Mouse (Mus musculus) liver, embryonic 16.5 days (tissue): ENCODE results near the gene Jtb. TPM values are rescaled to one million over a fixed set of nuclear protein-coding genes. Genes with fewer than 3 reads are reported as not detected.

Experiments
- ATAC-seq: fragments of 200-750 bp; cut with Nextera tagmentation; 2 replicates; pipeline ENCODE4 v1.8.0; 2017; ENCODE audit warnings: low read depth, mild to moderate bottlenecking, moderate number of reproducible peaks, moderate library complexity
- H3K27ac ChIP-seq: fragments of 300-500 bp; sonication (generic); 2 replicates; pipeline ENCODE4 v1.5.1; 2014; ENCODE audit warnings: mild to moderate bottlenecking, low read length
- H3K27me3 ChIP-seq: fragments of 300-500 bp; sonication (generic); 2 replicates; pipeline ENCODE4 v1.6.1; 2014; ENCODE audit warnings: low read depth, low read length, mixed read lengths; ENCODE audit not compliant: control insufficient read depth, insufficient read depth
- H3K36me3 ChIP-seq: fragments of 300-500 bp; sonication (generic); 2 replicates; pipeline ENCODE4 v1.6.1; 2014; ENCODE audit warnings: mild to moderate bottlenecking; ENCODE audit not compliant: control insufficient read depth, insufficient read depth
- H3K4me1 ChIP-seq: fragments of 300-500 bp; sonication (generic); 2 replicates; pipeline ENCODE4 v1.6.1; 2014; ENCODE audit warnings: low read depth, low read length, mixed read lengths; ENCODE audit not compliant: control insufficient read depth
- H3K4me2 ChIP-seq: fragments of 300-500 bp; sonication (generic); 2 replicates; pipeline ENCODE4 v1.6.1; 2014; ENCODE audit warnings: low read depth, low read length, mixed read lengths
- H3K4me3 ChIP-seq: fragments of 300-500 bp; sonication (generic); 2 replicates; pipeline ENCODE4 v1.5.1; 2014; ENCODE audit warnings: low read depth, mild to moderate bottlenecking, low read length
- H3K9ac ChIP-seq: fragments of 300-500 bp; sonication (generic); 2 replicates; pipeline ENCODE4 v1.6.1; 2014; ENCODE audit warnings: low read depth, low read length
- H3K9me3 ChIP-seq: fragments of 300-500 bp; sonication (generic); replicated peaks from 2 replicates; pipeline ENCODE4 v1.6.1; 2016; ENCODE audit warnings: low read length; ENCODE audit not compliant: control insufficient read depth
- WGBS: fragments of 180-500 bp; shearing (Covaris S2); extraction: QIAGEN DNeasy Blood & Tissue Kit; methylation state at CpG from one replicate; pipeline ENCODE4 v1.1.7; 2014; ENCODE audit not compliant: insufficient replicate concordance; 5-methylcytosine and 5-hydroxymethylcytosine counted together
- polyA plus RNA-seq: library from polyadenylated mRNA; unstranded; fragments of >200 nt; fragmentation: Nextera tagmentation; extraction: Ambion mirVana; gene quantifications from 2 replicates; pipeline ENCODE4 v1.2.1, GENCODE M21; 2015

Gene Jtb
- polyA plus RNA-seq, 1 experiment from 2014 or later: 35.7 TPM

DNA sequence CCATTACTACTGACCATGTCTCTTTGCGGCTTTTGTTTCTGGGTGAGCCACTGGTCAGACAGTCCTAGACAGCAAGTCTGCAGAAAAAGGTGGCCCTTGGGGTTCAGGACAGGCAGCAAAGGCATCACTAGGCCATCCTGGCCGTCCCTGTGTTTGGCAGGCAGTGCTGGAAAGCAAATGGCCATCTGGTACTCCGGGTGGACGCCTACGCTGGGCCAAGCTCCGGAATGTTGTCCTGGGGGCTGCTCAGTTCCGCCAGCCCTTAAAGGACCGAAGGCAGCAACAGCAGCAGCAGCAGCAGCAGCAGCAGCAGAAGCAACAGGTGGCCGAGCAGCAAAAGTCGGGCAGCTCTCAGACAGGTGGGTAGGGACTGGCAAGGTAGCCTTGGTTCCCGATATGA, 43.9 kb downstream of the Jtb start:
- no peak overlapping the region for H3K27ac ChIP-seq
- no peak overlapping the region for H3K4me3 ChIP-seq
- H3K36me3 ChIP-seq: peaks cover 4% of the 10 kb centered on the region
- WGBS: 87% methylated on average over 11 of the region's 11 CpGs
- no peaks in the 10 kb centered on the region for H3K27me3 ChIP-seq
- ATAC-seq: no peak
- no peaks in the 10 kb centered on the region for H3K4me1 ChIP-seq
- H3K9ac ChIP-seq: no peak overlapping the region
- H3K4me2 ChIP-seq: no peak overlapping the region
- no peaks in the 10 kb centered on the region for H3K9me3 ChIP-seq

DNA sequence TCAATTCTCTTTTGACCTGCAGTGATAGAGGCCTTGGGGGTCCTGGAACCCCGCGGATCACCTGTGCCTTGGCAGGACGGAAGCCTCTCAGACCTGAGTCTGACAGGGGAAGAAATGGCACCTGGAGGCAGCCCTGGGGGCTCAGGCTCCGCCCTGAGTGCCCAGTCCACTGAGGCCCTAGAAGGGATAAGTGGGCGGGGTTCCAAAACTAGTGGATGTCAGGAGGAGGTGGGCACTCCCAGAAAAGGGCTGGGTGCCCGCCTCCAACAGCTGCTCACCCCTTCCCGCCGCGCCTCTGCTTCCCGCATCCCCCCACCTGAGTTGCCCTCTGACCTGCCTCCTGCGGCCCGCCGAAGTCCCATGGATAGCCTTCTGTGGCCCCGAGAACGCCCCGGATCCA, 45.5 kb downstream of the Jtb start:
- Histone ChIP-seq H3K9ac (no peak overlapping the region), H3K4me3 (no peak overlapping the region), H3K27me3 (no peaks in the 10 kb centered on the region), H3K36me3 (peaks cover 4% of the 10 kb centered on the region), H3K4me1 (no peaks in the 10 kb centered on the region), H3K4me2 (no peak overlapping the region), H3K9me3 (no peaks in the 10 kb centered on the region), H3K27ac (no peak overlapping the region)
- 76% methylated on average over 15 of the region's 16 CpGs for WGBS
- ATAC-seq: no peak

DNA sequence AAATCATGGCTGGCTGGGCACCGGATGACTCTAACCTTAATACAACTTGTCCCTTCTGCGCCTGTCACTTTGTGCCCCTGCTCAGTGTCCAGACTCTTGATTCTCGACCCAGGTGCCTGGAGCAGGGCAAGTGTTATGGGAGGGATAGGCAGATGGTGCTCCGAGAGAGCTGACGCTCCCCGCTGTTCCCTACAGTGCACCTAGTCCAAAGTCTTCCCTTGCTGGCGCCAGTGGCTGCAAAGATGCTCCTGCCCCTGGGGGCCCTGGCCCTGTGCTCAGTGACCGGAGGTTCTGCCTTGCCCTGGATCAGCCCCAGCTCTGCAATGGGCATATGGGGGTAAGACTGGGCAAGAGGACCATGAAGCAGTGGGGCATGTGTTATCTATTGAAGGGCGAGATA, 46.4 kb downstream of the Jtb start:
- Histone ChIP-seq H3K4me1 (no peaks in the 10 kb centered on the region), H3K9me3 (no peaks in the 10 kb centered on the region), H3K27ac (no peak overlapping the region), H3K36me3 (peaks cover 4% of the 10 kb centered on the region), H3K9ac (no peak overlapping the region), H3K4me3 (no peak overlapping the region), H3K27me3 (no peaks in the 10 kb centered on the region), H3K4me2 (no peak overlapping the region)
- 0 out of 2 replicates have a peak, but pooled peaks have one; percentile 9 for ATAC-seq
- 81% methylated on average over 9 of the region's 9 CpGs for WGBS

DNA sequence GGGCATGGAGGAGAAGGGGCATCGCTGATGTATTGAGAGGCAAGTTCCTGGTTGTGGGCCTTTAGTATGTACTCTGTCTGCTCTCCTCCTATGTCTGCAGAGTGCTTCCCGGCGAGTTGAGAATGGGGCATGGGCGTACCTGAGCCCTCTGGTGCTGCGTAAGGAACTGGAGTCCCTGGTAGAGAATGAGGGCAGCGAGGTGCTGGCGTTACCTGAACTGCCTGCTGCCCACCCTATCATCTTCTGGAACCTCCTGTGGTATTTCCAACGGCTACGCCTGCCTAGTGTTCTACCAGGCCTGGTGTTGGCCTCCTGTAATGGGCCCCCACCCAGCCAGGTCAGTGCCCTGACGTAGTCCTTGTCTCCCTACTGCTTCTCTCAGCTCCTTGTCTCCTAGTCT, 46.8 kb downstream of the Jtb start:
- Histone ChIP-seq H3K9ac (no peak overlapping the region), H3K36me3 (peaks cover 4% of the 10 kb centered on the region), H3K9me3 (no peaks in the 10 kb centered on the region), H3K4me3 (no peak overlapping the region), H3K27ac (no peak overlapping the region), H3K4me1 (no peaks in the 10 kb centered on the region), H3K27me3 (no peaks in the 10 kb centered on the region), H3K4me2 (no peak overlapping the region)
- no peak for ATAC-seq
- 86% methylated on average over 10 of the region's 10 CpGs for WGBS

DNA sequence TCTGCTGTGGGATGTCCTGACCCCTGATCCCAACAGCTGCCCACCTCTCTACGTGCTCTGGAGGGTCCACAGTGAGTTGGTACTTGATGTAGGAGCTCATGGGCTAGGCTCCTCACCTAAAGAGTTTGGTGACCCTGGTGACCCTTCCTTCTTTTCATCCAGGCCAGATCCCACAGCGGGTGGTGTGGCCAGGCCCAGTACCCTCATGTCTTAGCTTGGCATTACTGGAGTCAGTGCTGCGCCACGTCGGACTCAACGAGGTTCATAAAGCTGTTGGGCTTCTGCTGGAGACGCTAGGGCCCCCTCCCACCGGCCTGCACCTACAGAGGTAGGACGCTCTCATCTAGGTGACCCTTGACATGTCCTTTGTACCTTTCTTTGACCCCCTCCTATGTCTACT, 47.8 kb downstream of the Jtb start:
- ATAC-seq: no peak
- Histone ChIP-seq H3K4me1 (no peaks in the 10 kb centered on the region), H3K9me3 (no peaks in the 10 kb centered on the region), H3K4me3 (no peak overlapping the region), H3K36me3 (peaks cover 4% of the 10 kb centered on the region), H3K4me2 (no peak overlapping the region), H3K9ac (no peak overlapping the region), H3K27me3 (no peaks in the 10 kb centered on the region), H3K27ac (no peak overlapping the region)
- 80% methylated on average over 9 of the region's 9 CpGs for WGBS

DNA sequence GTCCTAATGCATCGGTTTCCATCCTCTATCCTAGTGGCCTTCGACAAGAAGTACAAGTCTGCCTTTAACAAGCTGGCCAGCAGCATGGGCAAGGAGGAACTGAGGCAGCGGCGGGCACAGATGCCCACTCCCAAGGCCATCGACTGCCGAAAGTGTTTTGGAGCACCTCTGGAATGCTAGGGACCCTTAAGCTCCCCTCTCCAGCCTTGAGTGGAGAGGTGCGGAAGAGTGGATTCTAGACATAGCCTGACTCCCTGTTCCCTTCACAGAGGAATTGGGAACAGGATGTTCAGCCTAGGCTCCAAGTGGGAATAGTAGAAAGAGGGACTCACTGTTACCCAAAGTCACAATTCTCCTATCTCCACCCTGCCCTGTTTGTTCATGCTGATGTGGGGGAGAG, 48.3 kb downstream of the Jtb start:
- Histone ChIP-seq H3K9me3 (no peaks in the 10 kb centered on the region), H3K4me3 (no peak overlapping the region), H3K9ac (no peak overlapping the region), H3K36me3 (peaks cover 4% of the 10 kb centered on the region), H3K27me3 (no peaks in the 10 kb centered on the region), H3K4me1 (no peaks in the 10 kb centered on the region), H3K27ac (no peak overlapping the region), H3K4me2 (no peak overlapping the region)
- ATAC-seq: no peak
- WGBS: 85% methylated on average over 7 of the region's 7 CpGs

DNA sequence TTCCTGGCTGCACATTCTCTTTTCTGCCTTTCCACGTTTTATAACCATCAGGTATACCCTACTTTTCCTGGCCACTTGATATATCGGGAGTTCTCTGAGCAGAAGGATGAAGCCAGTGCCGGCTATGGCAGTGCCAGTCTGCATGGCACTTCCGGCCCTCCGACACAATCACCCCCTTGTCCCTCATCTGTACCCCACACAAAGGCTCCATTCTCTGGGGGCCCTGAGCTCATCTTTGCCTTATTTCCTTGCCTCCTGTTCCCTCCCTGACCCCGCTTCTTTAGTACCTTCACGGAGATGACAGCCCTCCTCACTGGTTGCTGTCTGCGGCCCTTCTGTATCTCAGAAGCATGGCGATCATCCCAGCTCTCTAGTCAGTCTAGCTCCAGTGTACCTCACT, 49.3 kb downstream of the Jtb start:
- no peak overlapping the region for H3K4me2 ChIP-seq
- no peaks in the 10 kb centered on the region for H3K4me1 ChIP-seq
- H3K27me3 ChIP-seq: no peaks in the 10 kb centered on the region
- WGBS: 75% methylated on average over 9 of the region's 9 CpGs
- H3K9me3 ChIP-seq: no peaks in the 10 kb centered on the region
- no peak overlapping the region for H3K4me3 ChIP-seq
- no peak for ATAC-seq
- H3K9ac ChIP-seq: no peak overlapping the region
- H3K36me3 ChIP-seq: peaks cover 4% of the 10 kb centered on the region
- H3K27ac ChIP-seq: no peak overlapping the region

DNA sequence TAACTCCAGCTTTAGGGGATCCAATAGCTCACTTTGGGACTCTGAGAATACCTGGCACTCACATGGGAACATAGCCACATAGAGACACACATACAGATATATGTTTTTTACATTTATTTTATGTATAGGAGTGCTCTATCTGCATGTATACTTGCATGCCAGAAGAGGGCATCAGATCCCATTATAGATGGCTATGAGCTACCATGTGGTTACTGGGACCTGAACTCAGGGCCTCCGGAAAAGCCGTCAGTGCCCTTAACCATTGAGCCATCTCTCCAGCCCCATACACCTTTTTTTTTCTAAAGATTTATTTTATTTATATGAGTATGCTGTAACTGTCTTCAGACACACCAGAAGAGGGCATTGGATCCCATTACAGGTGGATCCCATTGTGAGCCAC, 52.8 kb downstream of the Jtb start:
- ATAC-seq: no peak
- H3K4me1 ChIP-seq: no peaks in the 10 kb centered on the region
- H3K27ac ChIP-seq: no peak overlapping the region
- H3K9ac ChIP-seq: no peak overlapping the region
- 89% methylated on average over 2 of the region's 2 CpGs for WGBS
- H3K27me3 ChIP-seq: no peaks in the 10 kb centered on the region
- H3K4me2 ChIP-seq: no peak overlapping the region
- H3K36me3 ChIP-seq: peaks cover 2% of the 10 kb centered on the region; the same call in 1 of the 2 replicates
- H3K9me3 ChIP-seq: no peaks in the 10 kb centered on the region
- H3K4me3 ChIP-seq: no peak overlapping the region
